Comparison of ENCODE assay signal across 8 mouse cellular contexts in the genomic region with DNA sequence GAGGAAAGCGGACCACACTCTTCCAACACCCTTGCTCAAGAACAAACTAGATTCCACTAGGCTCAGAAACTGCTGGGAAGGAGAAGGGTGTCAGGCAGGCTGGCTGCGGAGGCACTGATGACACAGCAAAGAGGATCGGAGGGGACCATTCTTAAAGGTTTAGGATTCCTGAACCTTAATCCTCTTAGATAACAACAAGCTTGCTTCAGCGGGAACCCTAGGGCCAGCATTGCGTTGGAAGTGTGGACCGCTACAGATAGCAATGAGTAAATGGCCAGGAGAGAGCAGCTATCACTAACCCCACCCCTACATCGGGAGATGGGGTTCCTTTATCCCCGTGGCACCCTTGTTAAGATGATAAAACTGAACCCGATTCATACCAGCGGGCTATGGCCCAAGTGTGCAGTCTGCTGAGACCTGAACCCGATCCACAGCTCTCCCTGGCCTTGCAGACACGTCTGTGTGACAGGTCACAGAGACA. TPM values are rescaled to one million over a fixed set of nuclear protein-coding genes. Genes with fewer than 3 reads are reported as not detected.
A peak's percentile ranks its signal among the peaks of the same experiment; 100 is the strongest.
DNase-seq lines count a peak whose midpoint lies in the region; ATAC-seq and TF ChIP-seq lines count a peak whose summit lies in the region.

No protein-coding gene starts in this region.

- intact Hi-C loops in left cerebral cortex, postnatal 4 days (cut with DNase I), result loop anchor here (5.0 kb wide), 1 partner anchor 89 kb away; no protein-coding TSS in a partner anchor
- intact Hi-C loops in left cerebral cortex, postnatal 36 days (cut with DNase I), result loop anchor here (2.0 to 10.0 kb wide), 4 partner anchors 36 to 1464 kb away; partner anchors contain the start of genes Bbip1 and Shoc2

- peaks cover 12% of the 10 kb centered on the region for H3K4me1 ChIP-seq in kidney, embryonic 14.5 days (ENCODE audit: control insufficient read depth, insufficient read depth, low read length)
- H3K4me1 ChIP-seq in cortical plate, adult 2 months (ENCODE audit: control insufficient read depth, insufficient read depth, low read length), result peaks cover 12% of the 10 kb centered on the region
- H3K4me1 ChIP-seq in intestine, embryonic 16.5 days (ENCODE audit: control insufficient read depth, insufficient read depth, low read length), result peaks cover 8% of the 10 kb centered on the region

- TF ChIP-seq CTCF in cortical plate, adult 2 months (IDR thresholded peaks at IDR 0.05; ENCODE audit: extremely low read depth, insufficient read depth, low read length), result no peak

- peak; percentile 12; the same call in 1 of the 2 replicates for ATAC-seq in kidney, embryonic 14.5 days (ENCODE audit: low FRiP score, low TSS enrichment)
- peak; percentile 69 for ATAC-seq in intestine, embryonic 16.5 days
- 0 out of 2 replicates have a peak, but pooled peaks have one; percentile 19 for ATAC-seq in monocyte, adult 5-6 weeks (replicated peaks; ENCODE audit: insufficient number of reproducible peaks, low FRiP score, low TSS enrichment, poor library complexity, severe bottlenecking)

- TF ChIP-seq POLR2A in cortical plate, adult 2 months (IDR thresholded peaks at IDR 0.05; ENCODE audit: extremely low read depth, insufficient read depth, low read length), result no peak

- no peak for DNase-seq in kidney, postnatal 36 days
- DNase-seq in left cerebral cortex, postnatal 4 days, result no peak
- no peak for DNase-seq in left cerebral cortex, postnatal 36 days (ENCODE audit: low spot score in 2 of 2)
- no peak for DNase-seq in adrenal gland, postnatal 25 days

- H3K36me3 ChIP-seq in kidney, embryonic 14.5 days (ENCODE audit: control insufficient read depth, insufficient read depth, low read length), result no peaks in the 10 kb centered on the region
- H3K36me3 ChIP-seq in intestine, embryonic 16.5 days (ENCODE audit: control insufficient read depth, insufficient read depth, low read length), result no peaks in the 10 kb centered on the region

- 0 out of 2 replicates have a peak overlapping the region, but pooled peaks have one; percentile 9 for H3K9ac ChIP-seq in kidney, embryonic 14.5 days (ENCODE audit: low read depth, low read length)
- H3K9ac ChIP-seq in intestine, embryonic 16.5 days (ENCODE audit: low read depth, low read length), result peak overlapping the region; percentile 58

- H3K4me3 ChIP-seq in kidney, embryonic 14.5 days (ENCODE audit: low read length), result peak overlapping the region; percentile 26
- H3K4me3 ChIP-seq in cortical plate, adult 2 months (ENCODE audit: insufficient read depth, low read length), result peak overlapping the region; percentile 26
- peak overlapping the region; percentile 46 for H3K4me3 ChIP-seq in intestine, embryonic 16.5 days (ENCODE audit: low read length)

- no peak overlapping the region for H3K27ac ChIP-seq in kidney, embryonic 14.5 days (ENCODE audit: low read depth, low read length)
- H3K27ac ChIP-seq in cortical plate, adult 2 months (ENCODE audit: insufficient read depth, low read length), result no peak overlapping the region
- no peak overlapping the region for H3K27ac ChIP-seq in intestine, embryonic 16.5 days (ENCODE audit: low read length)

- WGBS in kidney, embryonic 14.5 days, result 25% methylated on average over 12 of the region's 12 CpGs
- WGBS in intestine, embryonic 16.5 days, result 24% methylated on average over 12 of the region's 12 CpGs

- H3K4me2 ChIP-seq in kidney, embryonic 14.5 days (replicated peaks; ENCODE audit: low read depth, low read length), result peak overlapping the region; percentile 44
- peak overlapping the region; percentile 58 for H3K4me2 ChIP-seq in intestine, embryonic 16.5 days (ENCODE audit: low read depth, low read length)

- no peaks in the 10 kb centered on the region for H3K27me3 ChIP-seq in kidney, embryonic 14.5 days (ENCODE audit: control insufficient read depth, insufficient read depth, low read length)
- no peaks in the 10 kb centered on the region for H3K27me3 ChIP-seq in intestine, embryonic 16.5 days (replicated peaks; ENCODE audit: control insufficient read depth, insufficient read depth, low read length)

- no peaks in the 10 kb centered on the region for H3K9me3 ChIP-seq in kidney, embryonic 14.5 days (ENCODE audit: control insufficient read depth, low read length)
- no peaks in the 10 kb centered on the region for H3K9me3 ChIP-seq in intestine, embryonic 16.5 days (ENCODE audit: control insufficient read depth, low read length)

RNA-seq across cellular contexts. Expression of gene Gucy2g, which starts 22.3 kb away (rescaled TPM):
- 0.05 TPM in 1 of 2 replicates, not detected in the other for polyA plus RNA-seq in kidney, embryonic 14.5 days (2014; fragmentation: Nextera tagmentation; extraction: Ambion mirVana)
- polyA plus RNA-seq in cortical plate, adult 2 months (2012; rRNA removed), result 3.9 and 5.3 TPM in 2 replicates
- polyA plus RNA-seq in intestine, embryonic 16.5 days (2015; fragmentation: Nextera tagmentation; extraction: Ambion mirVana), result 0.04 and 0.06 TPM in 2 replicates
- total RNA-seq in monocyte, adult 5-6 weeks (2017), result not detected in 3 replicates
- under 1 TPM; 0.80 to 0.83 TPM for total RNA-seq in left cerebral cortex, postnatal 4 days (2021)
- total RNA-seq in left cerebral cortex, postnatal 36 days (2021), result 1 to 10 TPM; 2.6 to 3.6 TPM
- not detected in 2 replicates for total RNA-seq in adrenal gland, postnatal 25 days (2021)

RNA-seq across cellular contexts. Expression of gene Acsl5, which starts 33.0 kb away (rescaled TPM):
- 26.3 and 38.1 TPM in 2 replicates for polyA plus RNA-seq in kidney, embryonic 14.5 days (2014; fragmentation: Nextera tagmentation; extraction: Ambion mirVana)
- 33.8 and 45.5 TPM in 2 replicates for polyA plus RNA-seq in cortical plate, adult 2 months (2012; rRNA removed)
- 589 and 886 TPM in 2 replicates for polyA plus RNA-seq in intestine, embryonic 16.5 days (2015; fragmentation: Nextera tagmentation; extraction: Ambion mirVana)
- 172 to 230 TPM (median 204 TPM) in 3 replicates for total RNA-seq in monocyte, adult 5-6 weeks (2017)
- 10 to 100 TPM; 25.2 to 27.3 TPM for total RNA-seq in left cerebral cortex, postnatal 4 days (2021)
- 10 to 100 TPM; 45.1 to 51.6 TPM for total RNA-seq in left cerebral cortex, postnatal 36 days (2021)
- total RNA-seq in adrenal gland, postnatal 25 days (2021), result 94.6 and 149 TPM in 2 replicates

RNA-seq across cellular contexts. Expression of gene Tectb, which starts 38.2 kb away (rescaled TPM):
- not detected in 2 replicates for polyA plus RNA-seq in kidney, embryonic 14.5 days (2014; fragmentation: Nextera tagmentation; extraction: Ambion mirVana)
- polyA plus RNA-seq in cortical plate, adult 2 months (2012; rRNA removed), result 0.09 TPM in 1 of 2 replicates, not detected in the other
- polyA plus RNA-seq in intestine, embryonic 16.5 days (2015; fragmentation: Nextera tagmentation; extraction: Ambion mirVana), result 0.18 TPM in 1 of 2 replicates, not detected in the other
- total RNA-seq in monocyte, adult 5-6 weeks (2017), result not detected in 3 replicates
- total RNA-seq in left cerebral cortex, postnatal 4 days (2021), result not detected
- not detected for total RNA-seq in left cerebral cortex, postnatal 36 days (2021)
- 0.67 and 1.2 TPM in 2 replicates for total RNA-seq in adrenal gland, postnatal 25 days (2021)

Comparison
In these comparisons a context has a peak if more than half of its experiments do, and no peak if none do; other contexts are left out.
1. ATAC-seq: peak in every context shown above with its lines; median percentile 69 in intestine, embryonic 16.5 days; 19 in monocyte, adult 5-6 weeks; 12 in kidney, embryonic 14.5 days.